Mouse (Mus musculus): ENCODE data around the gene Dcdc2b.

- TF ChIP-seq CTCF (IDR thresholded peaks at IDR 0.05; ENCODE audit: borderline replicate concordance, insufficient read depth, low read length) = no peak
- no peak for TF ChIP-seq POLR2A (IDR thresholded peaks at IDR 0.05; ENCODE audit: low read depth, low read length)
Observed at GRCm38 (mm10) chr4:129639221-129639620, 25.2 kb upstream of the Dcdc2b start.

Data from embryonic fibroblast, embryonic 13.5 days (primary cell).